Mouse (Mus musculus) CH12.LX (cell line): ENCODE data around the gene Ptpn14.
A peak's percentile ranks its signal among the peaks of the same experiment; 100 is the strongest.

Experiments
- CTCF ChIP-seq, 2 experiments: IDR thresholded peaks in 1 of 2; conservative IDR thresholded peaks in 1 of 2; 2 replicates each; pipeline ENCODE4 v1.5.1; 2011 to 2012; ENCODE audit warnings: low read depth in 2 of 2, low read length in 2 of 2, improper control_type of control experiment in 1 of 2, inconsistent platforms in 1 of 2, mild to moderate bottlenecking in 1 of 2, moderate library complexity in 1 of 2
- USF2 ChIP-seq: conservative IDR thresholded peaks from 2 replicates; pipeline ENCODE4 v1.6.1; 2011; ENCODE audit warnings: low read depth, low read length, improper control_type of control experiment
- ZC3H11A ChIP-seq: IDR thresholded peaks from 2 replicates; pipeline ENCODE4 v1.6.1; 2012; ENCODE audit warnings: low read depth, mild to moderate bottlenecking, inconsistent platforms, low read length, improper control_type of control experiment

DNA sequence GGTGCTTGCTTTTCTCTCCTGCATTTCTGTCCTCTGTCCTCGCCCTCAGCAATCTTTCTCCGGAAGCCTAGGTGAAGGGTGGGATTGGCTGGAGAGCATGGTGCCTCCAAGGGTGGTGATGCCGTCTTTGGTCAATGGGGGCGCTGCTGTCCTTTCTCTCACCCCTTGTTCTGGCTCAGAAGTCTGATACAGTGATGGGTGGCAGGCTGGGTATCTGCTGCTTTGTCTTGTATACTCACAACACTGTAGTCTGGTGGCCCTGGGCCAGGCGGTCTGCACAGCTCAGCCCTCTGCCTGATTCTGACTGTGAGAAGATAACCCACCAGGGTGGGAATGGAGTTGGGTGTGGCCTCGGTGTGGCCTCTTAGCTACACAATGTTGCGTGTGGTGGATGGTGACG lies 142.5 kb downstream of the Ptpn14 start:
- TF ChIP-seq ZC3H11A (no peak), USF2 (no peak), CTCF (conservative IDR thresholded peaks at IDR 0.05 in 1 of 2, IDR thresholded peaks at IDR 0.05 in 1 of 2; ENCODE audit: low read depth in 2 of 2, low read length in 2 of 2) (peak in 1 of 2 experiments; percentile 60; a peak in 2 of 4 replicates)
